Mouse (Mus musculus): ENCODE results near the gene Psme1. TPM values are rescaled to one million over a fixed set of nuclear protein-coding genes. Genes with fewer than 3 reads are reported as not detected.

Gene Psme1
- polyA plus RNA-seq, 1 experiment from 2014 or later = 139 TPM

DNA sequence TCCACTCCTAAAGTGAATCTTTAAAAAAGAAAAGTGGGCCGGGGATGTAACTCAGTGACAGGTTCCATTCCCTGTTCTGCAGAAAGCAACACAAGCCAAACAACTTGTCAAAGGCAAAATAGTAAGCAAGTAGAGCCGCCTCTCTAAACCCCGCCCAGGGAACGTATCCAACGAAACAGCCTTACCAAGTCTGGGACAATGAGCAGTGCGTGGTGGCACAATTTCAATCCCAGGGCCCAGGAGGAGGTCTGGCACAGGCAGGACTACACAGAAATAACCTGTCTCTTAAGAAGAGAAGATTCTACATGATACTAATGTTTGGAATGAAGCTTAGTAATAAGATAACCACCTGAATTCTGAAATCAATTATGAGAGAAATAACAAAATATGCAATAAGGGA, 27.7 kb upstream of the Psme1 start:
- Histone ChIP-seq H3K9ac (no peak overlapping the region), H3K4me3 (ENCODE audit: low read depth, low read length) (no peak overlapping the region), H3K4me2 (no peak overlapping the region), H3K36me3 (ENCODE audit: insufficient read depth) (peaks cover 48% of the 10 kb centered on the region), H3K27ac (ENCODE audit: low read depth) (no peak overlapping the region), H3K27me3 (ENCODE audit: insufficient read depth, low read length) (no peaks in the 10 kb centered on the region), H3K9me3 (ENCODE audit: low read depth, low read length) (no peaks in the 10 kb centered on the region), H3K4me1 (ENCODE audit: insufficient read depth) (no peaks in the 10 kb centered on the region)
- 88% methylated on average over 6 of the region's 6 CpGs for WGBS
- no peak for TF ChIP-seq CTCF (IDR thresholded peaks at IDR 0.05; ENCODE audit: low read depth)
- ATAC-seq (ENCODE audit: insufficient read depth) (no peak), DNase-seq (no peak)

DNA sequence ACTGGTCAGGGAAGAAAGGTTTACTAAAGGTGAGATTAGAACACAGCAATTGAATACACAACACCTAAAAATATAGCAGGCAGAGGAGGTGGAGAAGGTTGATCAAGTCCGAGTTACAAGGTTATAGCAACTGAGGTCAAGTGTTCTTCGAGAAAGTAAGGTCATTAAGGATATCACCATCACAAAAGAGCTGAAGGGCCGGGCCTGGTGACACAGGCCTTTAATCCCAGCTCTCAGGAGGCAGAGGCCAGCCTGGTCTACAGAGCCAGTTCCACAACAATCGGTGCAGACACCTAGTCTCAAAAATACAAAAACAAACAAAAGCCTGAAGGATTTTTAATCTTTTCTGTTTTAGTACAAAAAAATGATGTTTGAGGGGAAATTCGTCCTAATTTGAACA, 26.6 kb upstream of the Psme1 start:
- Histone ChIP-seq H3K27ac (ENCODE audit: low read depth) (no peak overlapping the region), H3K36me3 (ENCODE audit: insufficient read depth) (peaks cover 37% of the 10 kb centered on the region), H3K4me3 (ENCODE audit: low read depth, low read length) (no peak overlapping the region), H3K4me1 (ENCODE audit: insufficient read depth) (no peaks in the 10 kb centered on the region), H3K27me3 (ENCODE audit: insufficient read depth, low read length) (no peaks in the 10 kb centered on the region), H3K4me2 (no peak overlapping the region), H3K9ac (no peak overlapping the region), H3K9me3 (ENCODE audit: low read depth, low read length) (no peaks in the 10 kb centered on the region)
- WGBS = 59% methylated on average over 5 of the region's 5 CpGs
- ATAC-seq (ENCODE audit: insufficient read depth) = no peak
- no peak for TF ChIP-seq CTCF (IDR thresholded peaks at IDR 0.05; ENCODE audit: low read depth)
- DNase-seq = no peak

DNA sequence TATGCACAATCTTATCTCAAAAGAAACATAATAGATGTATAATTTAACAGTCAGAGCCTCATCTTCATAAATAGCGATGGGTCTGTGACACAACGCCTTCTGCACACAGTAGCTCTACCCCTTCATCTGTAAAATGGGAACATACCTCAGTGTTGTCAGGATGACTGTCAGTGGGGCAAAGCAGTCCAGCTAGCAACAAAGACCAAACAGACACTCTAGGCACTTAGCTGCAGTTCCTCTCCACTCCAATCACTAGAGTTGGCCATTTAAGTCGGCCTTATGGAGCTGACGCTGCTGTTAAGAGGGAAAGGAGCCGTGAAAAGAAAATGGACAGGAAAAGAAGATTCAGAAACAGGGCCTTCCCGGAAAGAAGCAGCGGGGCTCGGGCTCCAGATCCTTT, 26.1 kb upstream of the Psme1 start:
- H3K9ac ChIP-seq = no peak overlapping the region
- peaks cover 34% of the 10 kb centered on the region for H3K36me3 ChIP-seq (ENCODE audit: insufficient read depth)
- TF ChIP-seq CTCF (IDR thresholded peaks at IDR 0.05; ENCODE audit: low read depth) = no peak
- H3K27ac ChIP-seq (ENCODE audit: low read depth) = no peak overlapping the region
- no peaks in the 10 kb centered on the region for H3K9me3 ChIP-seq (ENCODE audit: low read depth, low read length)
- ATAC-seq (ENCODE audit: insufficient read depth) (no peak), DNase-seq (no peak)
- WGBS = 87% methylated on average over 8 of the region's 8 CpGs
- H3K4me1 ChIP-seq (ENCODE audit: insufficient read depth) = no peaks in the 10 kb centered on the region
- H3K27me3 ChIP-seq (ENCODE audit: insufficient read depth, low read length) = no peaks in the 10 kb centered on the region
- H3K4me2 ChIP-seq = no peak overlapping the region
- H3K4me3 ChIP-seq (ENCODE audit: low read depth, low read length) = no peak overlapping the region

DNA sequence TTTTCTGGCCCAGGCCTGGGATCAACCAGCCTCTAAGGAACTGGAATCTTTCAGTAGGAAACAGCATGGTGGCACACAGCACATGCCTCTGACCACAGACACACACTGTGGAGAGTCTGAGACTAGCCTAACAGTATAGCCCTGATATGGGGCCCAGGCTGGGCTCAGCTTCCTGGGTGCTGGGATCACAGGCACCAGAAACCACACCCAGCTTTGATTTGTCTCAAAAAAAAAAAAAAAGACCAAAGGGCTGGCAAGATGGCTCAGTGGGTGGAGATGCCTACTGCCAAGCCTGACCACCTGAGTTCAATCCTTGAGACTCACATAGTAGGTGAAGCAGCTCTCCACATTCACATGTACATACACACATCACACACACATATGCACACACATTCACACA, 23.3 kb upstream of the Psme1 start:
- H3K36me3 ChIP-seq (ENCODE audit: insufficient read depth) = peaks cover 7% of the 10 kb centered on the region; the same call in 1 of the 2 replicates
- no peak overlapping the region for H3K9ac ChIP-seq
- no peak overlapping the region for H3K4me2 ChIP-seq
- H3K27me3 ChIP-seq (ENCODE audit: insufficient read depth, low read length) = no peaks in the 10 kb centered on the region
- ATAC-seq (ENCODE audit: insufficient read depth) = no peak
- TF ChIP-seq CTCF (IDR thresholded peaks at IDR 0.05; ENCODE audit: low read depth) = no peak
- H3K4me1 ChIP-seq (ENCODE audit: insufficient read depth) = no peaks in the 10 kb centered on the region
- H3K27ac ChIP-seq (ENCODE audit: low read depth) = no peak overlapping the region
- no peaks in the 10 kb centered on the region for H3K9me3 ChIP-seq (ENCODE audit: low read depth, low read length)
- H3K4me3 ChIP-seq (ENCODE audit: low read depth, low read length) = no peak overlapping the region
- no peak for DNase-seq

DNA sequence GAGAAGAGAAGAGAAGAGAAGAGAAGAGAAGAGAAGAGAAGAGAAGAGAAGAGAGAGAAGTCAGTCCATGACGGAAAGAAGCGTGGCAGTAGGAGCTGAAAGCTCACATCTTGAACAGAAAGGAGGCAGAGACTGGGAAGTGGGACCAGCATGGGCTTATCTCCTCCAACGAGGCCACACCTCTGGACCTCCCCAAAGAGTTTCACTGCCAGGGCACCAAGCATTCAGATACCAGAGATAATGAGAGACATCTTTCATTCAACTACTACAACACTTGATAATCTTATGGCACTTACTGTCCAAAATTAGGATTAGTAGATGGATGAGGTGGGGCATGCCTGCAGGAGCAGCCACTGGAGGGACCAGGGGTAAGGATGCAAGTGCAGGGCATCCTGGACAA, 22.1 kb upstream of the Psme1 start:
- 70% methylated on average over 3 of the region's 3 CpGs for WGBS
- H3K27me3 ChIP-seq (ENCODE audit: insufficient read depth, low read length) = no peaks in the 10 kb centered on the region
- no peak overlapping the region for H3K4me2 ChIP-seq
- no peaks in the 10 kb centered on the region for H3K9me3 ChIP-seq (ENCODE audit: low read depth, low read length)
- ATAC-seq (ENCODE audit: insufficient read depth) (no peak), DNase-seq (no peak)
- TF ChIP-seq CTCF (IDR thresholded peaks at IDR 0.05; ENCODE audit: low read depth) = no peak
- no peaks in the 10 kb centered on the region for H3K4me1 ChIP-seq (ENCODE audit: insufficient read depth)
- no peak overlapping the region for H3K27ac ChIP-seq (ENCODE audit: low read depth)
- H3K9ac ChIP-seq = no peak overlapping the region
- H3K4me3 ChIP-seq (ENCODE audit: low read depth, low read length) = no peak overlapping the region
- no peaks in the 10 kb centered on the region for H3K36me3 ChIP-seq (ENCODE audit: insufficient read depth)

DNA sequence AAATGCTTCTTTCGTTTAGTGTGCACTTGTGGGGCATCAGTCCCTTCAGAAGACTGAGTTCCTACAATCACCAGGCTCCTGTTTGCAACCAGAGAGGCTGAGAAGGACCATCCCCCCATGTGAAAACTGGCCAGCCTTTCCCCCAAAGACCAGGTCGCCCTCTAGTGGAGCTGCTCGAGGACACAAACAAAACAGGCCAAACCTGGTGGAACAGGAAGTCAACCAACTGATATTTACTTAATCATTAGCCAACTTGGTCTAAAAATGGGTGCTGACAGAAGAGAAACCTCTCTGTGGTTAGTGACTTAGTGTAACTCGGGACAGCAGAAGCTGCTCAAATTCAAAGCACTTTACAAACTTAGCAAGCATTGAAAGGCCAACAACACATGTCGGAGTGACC, 20.9 kb upstream of the Psme1 start:
- ATAC-seq (ENCODE audit: insufficient read depth) = no peak
- Histone ChIP-seq H3K4me3 (ENCODE audit: low read depth, low read length) (no peak overlapping the region), H3K4me2 (no peak overlapping the region), H3K4me1 (ENCODE audit: insufficient read depth) (0 out of 2 replicates have a peak, but pooled peaks cover 5% of the 10 kb centered on the region), H3K27me3 (ENCODE audit: insufficient read depth, low read length) (no peaks in the 10 kb centered on the region), H3K9me3 (ENCODE audit: low read depth, low read length) (no peaks in the 10 kb centered on the region), H3K36me3 (ENCODE audit: insufficient read depth) (no peaks in the 10 kb centered on the region), H3K9ac (no peak overlapping the region), H3K27ac (ENCODE audit: low read depth) (0 out of 2 replicates have a peak overlapping the region, but pooled peaks have one; percentile 32)
- 21% methylated on average over 5 of the region's 5 CpGs for WGBS
- TF ChIP-seq CTCF (IDR thresholded peaks at IDR 0.05; ENCODE audit: low read depth) = peak; percentile 86
- DNase-seq = peak; percentile 88

DNA sequence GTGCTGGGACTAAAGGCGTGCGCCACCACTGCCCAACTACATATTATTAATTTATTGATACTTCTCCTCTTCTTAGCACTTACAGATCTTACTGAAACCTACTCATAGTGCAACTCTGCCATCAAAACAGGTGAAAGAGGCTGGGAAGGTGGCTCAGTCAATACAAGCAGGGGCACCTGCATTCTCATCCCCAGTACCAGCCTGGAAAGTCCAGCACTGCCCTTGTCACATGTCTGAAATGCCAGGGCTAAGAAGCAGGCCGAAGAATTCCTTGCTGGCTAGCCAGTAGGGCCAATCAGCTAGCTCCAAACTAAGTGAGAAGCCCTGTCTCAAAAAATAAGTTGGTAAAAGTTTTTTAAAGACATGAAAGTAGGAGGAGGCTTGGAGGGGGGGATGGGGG, 20.3 kb upstream of the Psme1 start:
- H3K36me3 ChIP-seq (ENCODE audit: insufficient read depth) = no peaks in the 10 kb centered on the region
- no peaks in the 10 kb centered on the region for H3K27me3 ChIP-seq (ENCODE audit: insufficient read depth, low read length)
- no peak for TF ChIP-seq CTCF (IDR thresholded peaks at IDR 0.05; ENCODE audit: low read depth)
- ATAC-seq (ENCODE audit: insufficient read depth) = no peak
- H3K9ac ChIP-seq = no peak overlapping the region
- no peak overlapping the region for H3K27ac ChIP-seq (ENCODE audit: low read depth)
- no peaks in the 10 kb centered on the region for H3K9me3 ChIP-seq (ENCODE audit: low read depth, low read length)
- 0 out of 2 replicates have a peak, but pooled peaks cover 5% of the 10 kb centered on the region for H3K4me1 ChIP-seq (ENCODE audit: insufficient read depth)
- H3K4me2 ChIP-seq = no peak overlapping the region
- no peak for DNase-seq
- H3K4me3 ChIP-seq (ENCODE audit: low read depth, low read length) = no peak overlapping the region
- 81% methylated on average over 3 of the region's 3 CpGs for whole genome bisulfite sequencing
